Mouse (Mus musculus): ENCODE results near the gene Jak3.

Gene Jak3

DNA sequence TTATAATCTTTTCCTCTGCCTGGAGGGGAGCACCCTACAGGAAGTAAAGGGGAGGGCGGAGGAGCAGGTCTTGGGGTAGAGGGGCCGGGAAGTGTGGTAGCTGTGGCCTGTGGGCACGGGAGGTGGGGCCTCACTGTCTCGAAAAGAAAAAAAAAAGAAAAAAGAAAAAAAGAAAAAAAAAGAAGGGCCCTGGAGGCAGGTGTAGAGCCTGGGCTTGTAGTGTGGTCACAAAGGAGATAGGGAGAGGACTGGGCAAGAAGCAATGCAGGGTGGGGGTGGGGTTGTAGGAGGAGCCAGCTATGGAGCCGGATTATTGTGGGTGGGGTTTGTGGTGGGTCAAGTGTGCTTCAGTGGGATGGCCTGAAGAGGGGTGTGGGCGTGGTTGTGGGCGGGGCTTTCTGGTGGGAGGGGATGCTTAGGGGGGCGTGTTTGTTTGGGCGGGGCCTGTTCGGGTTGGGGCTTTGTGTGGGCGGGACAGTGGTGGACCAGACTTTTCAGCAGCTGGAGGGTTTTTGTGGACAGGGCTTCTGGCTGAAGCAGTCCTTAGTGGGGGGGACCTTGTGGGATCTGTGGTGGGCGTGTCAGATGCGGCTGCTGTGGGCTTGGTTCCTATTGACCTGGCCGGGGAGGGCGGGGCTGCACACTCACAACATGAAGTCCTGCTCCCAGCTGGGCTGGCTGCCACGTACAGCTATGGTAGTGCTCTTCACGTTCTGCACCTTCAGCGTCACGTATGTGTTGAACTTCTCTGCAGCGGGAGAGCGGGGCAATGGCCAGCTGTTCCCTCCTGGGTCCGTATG, 10.6 kb upstream of the Jak3 start:
- DNase-seq (ENCODE audit: low spot score in 2 of 2) = no peak

GRCm38 (mm10) chr8:71666855-71667254, 9.2 kb upstream of the Jak3 start:
- no peak for DNase-seq (ENCODE audit: low spot score in 2 of 2)

- no peak for DNase-seq (ENCODE audit: low spot score in 2 of 2)
These were observed 8.8 kb upstream of the Jak3 start for GRCm38 (mm10) chr8:71667256-71667655.

GRCm38 (mm10) chr8:71668220-71668975, 7.7 kb upstream of the Jak3 start:
- DNase-seq (ENCODE audit: low spot score in 2 of 2) = no peak

GRCm38 (mm10) chr8:71670198-71670597, 5.9 kb upstream of the Jak3 start:
- no peak for DNase-seq (ENCODE audit: low spot score in 2 of 2)

GRCm38 (mm10) chr8:71670621-71671548, 5.2 kb upstream of the Jak3 start:
- peak; percentile 50 to 70 for DNase-seq (ENCODE audit: low spot score in 2 of 2)

GRCm38 (mm10) chr8:71671549-71671965, 4.5 kb upstream of the Jak3 start, which contains the start of gene Unc13a:
Gene Unc13a, minus strand, starts transcription at chr8:71671757.
- DNase-seq (ENCODE audit: low spot score in 2 of 2) = peak; percentile 70 to 92

GRCm38 (mm10) chr8:71672168-71672735, 3.8 kb upstream of the Jak3 start:
- no peak for DNase-seq (ENCODE audit: low spot score in 2 of 2)

- no peak for DNase-seq (ENCODE audit: low spot score in 2 of 2)
These were observed 2.0 kb upstream of the Jak3 start for GRCm38 (mm10) chr8:71674071-71674470.

DNA sequence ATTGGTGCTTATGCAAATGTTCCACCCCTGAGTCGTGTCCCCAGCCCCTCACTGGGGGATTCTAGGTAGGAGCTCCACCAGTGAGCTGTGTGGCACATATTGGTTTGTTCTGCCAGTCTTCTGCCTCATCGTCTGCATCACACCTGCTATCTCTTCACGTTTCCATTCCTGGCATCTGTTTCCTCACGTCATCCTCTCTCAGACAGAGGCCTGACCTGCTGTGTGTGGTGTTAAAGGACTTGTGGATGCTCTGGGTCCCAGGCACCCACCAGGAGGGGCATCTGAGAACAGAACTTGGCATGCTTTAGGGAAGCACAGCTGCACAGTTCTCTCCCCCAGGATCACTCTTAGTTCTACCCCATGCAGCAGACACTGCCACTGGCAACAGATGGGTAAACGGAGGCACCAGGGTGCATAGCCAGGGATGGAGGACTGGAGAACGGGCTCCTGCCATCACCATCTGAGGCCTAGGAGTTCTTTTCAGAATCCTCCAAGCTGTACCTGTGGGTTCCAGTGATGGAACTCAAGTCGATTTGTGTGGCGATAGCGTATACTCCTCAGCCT, 558 bp upstream of the Jak3 start:
- no peak for DNase-seq (ENCODE audit: low spot score in 2 of 2)

DNA sequence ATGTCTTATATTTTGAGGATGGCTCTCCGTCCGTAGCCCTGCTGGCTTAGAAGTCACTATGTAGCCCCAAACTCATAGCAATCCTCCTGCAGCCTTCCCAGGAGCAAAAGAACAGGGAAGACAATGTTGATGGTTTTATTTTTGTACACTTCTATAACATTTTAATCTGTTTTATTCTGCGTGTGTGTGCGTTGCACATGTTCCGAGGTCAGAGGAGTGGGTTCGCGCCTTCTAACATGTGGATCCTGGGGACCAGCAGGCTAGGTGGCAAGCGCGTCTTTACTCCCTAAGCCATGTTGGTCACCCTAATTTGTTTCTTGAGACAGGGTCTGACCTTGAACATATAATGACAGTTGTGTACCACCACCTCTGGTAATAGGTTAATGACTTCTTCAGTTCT, 707 bp downstream of the Jak3 start:
- DNase-seq (ENCODE audit: low spot score in 2 of 2) = no peak

GRCm38 (mm10) chr8:71677555-71677954, 1.5 kb downstream of the Jak3 start:
- DNase-seq (ENCODE audit: low spot score in 2 of 2) = no peak

DNA sequence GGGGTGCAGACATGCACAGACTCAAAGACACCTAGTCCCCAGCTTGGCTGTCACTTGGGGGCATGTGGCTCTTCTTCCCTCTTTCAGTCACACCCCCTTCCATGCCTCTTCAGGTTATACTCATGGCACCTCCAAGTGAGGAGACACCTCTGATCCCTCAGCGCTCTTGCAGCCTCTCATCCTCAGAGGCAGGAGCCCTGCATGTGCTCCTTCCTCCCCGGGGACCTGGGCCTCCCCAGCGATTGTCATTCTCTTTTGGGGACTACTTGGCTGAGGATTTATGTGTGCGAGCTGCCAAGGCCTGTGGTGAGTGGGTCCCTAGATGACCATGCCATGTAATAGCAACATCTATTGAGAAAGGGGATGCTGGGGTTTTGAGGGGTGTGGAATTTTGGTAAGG, 2.1 kb downstream of the Jak3 start:
- no peak for DNase-seq (ENCODE audit: low spot score in 2 of 2)

- no peak for DNase-seq (ENCODE audit: low spot score in 2 of 2)
These were observed 3.0 kb downstream of the Jak3 start for GRCm38 (mm10) chr8:71679116-71679515.

- no peak for DNase-seq (ENCODE audit: low spot score in 2 of 2)
These were observed 3.6 kb downstream of the Jak3 start for GRCm38 (mm10) chr8:71679550-71680168.

GRCm38 (mm10) chr8:71680471-71680870, 4.4 kb downstream of the Jak3 start:
- DNase-seq (ENCODE audit: low spot score in 2 of 2) = no peak

DNA sequence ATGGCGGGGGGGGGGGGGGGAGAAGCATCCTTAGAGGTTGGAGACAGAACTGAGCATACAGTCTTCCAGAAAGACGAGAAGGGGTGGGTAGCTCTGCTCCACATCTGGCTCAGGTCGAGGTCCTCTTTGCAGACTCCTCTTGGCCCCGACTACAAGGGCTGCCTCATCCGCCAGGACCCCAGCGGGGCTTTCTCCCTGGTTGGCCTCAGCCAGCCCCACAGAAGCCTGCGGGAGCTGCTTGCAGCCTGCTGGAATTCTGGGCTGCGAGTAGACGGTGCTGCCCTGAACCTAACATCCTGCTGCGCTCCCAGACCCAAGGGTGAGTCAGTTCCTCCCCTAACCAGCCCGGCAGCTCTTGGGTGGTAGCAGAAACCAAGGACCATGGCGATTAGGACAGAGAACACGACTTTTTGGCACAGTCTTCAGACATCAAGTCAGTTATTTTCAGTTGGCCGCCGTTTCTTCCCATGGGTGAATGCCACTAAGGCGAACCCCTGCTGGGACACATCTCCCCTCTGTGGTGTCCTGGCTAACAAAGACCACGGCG, 5.3 kb downstream of the Jak3 start:
- DNase-seq (ENCODE audit: low spot score in 2 of 2) = no peak

GRCm38 (mm10) chr8:71682832-71683231, 6.7 kb downstream of the Jak3 start:
- DNase-seq (ENCODE audit: low spot score in 2 of 2) = no peak

DNA sequence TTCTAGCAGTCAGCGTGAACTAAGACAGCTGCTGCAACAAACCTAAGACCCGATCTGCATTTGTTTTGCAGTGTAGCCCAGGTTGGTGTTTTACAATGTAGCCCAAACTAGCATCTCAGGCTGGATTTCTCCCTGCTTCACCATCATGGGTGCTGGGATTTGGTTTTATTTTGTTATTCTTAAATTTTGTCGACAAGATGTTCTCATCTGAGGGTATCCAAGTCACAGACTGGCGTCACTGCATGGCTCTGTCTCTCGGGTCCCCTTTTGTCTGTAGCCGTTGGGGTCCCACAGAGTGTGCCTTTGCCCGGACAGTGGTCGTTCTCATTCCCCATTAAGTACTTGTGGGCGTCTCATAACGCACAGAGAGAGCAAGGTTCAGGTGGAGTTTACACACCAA, 8.6 kb downstream of the Jak3 start:
- no peak for DNase-seq (ENCODE audit: low spot score in 2 of 2)

- DNase-seq (ENCODE audit: low spot score in 2 of 2) = no peak
These were observed 9.5 kb downstream of the Jak3 start for GRCm38 (mm10) chr8:71685573-71685972.

Data from left cerebral cortex, adult 9 months (tissue).